Comparison of ENCODE assay signal across 28 mouse cellular contexts in the genomic region with DNA sequence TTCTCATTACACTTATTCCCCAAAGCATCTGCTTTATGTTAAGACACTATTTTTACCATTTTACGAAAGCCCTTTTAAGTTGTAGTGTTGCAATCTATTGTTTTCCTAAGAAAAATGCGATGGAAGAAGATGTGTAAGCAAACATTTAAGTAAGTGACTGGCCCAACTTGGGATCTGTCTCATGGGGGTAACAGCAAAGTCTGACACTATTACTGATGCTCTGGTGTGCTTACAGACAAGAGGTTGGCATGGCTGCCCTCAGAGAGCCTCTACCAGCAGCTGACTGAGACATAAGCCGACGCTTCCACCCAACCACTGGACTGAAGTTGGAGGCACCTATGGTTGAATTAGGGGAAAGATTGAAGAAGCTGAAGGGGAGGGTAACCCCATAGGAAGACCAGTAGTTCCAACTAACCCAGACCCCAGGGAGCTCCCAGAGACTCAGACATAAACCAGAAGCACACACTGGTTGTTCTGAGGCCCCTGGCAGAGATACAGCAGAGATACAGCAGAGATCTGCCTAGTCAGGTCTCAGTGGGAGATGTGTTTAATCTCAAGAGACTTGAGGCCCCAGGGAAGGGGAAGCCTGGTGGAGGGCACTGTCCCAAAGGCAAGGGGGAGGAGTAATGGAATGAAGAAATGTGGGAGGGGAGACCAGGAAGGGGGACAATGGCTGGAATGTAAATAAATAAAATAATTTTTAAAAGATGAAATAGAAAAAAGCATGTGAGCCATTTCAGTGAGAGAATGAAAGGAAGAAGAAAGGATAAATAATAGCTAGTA.
DNase-seq lines count a peak whose midpoint lies in the region; ATAC-seq and TF ChIP-seq lines count a peak whose summit lies in the region.
"Had no signal": no experiment of that assay in that cellular context is flagged by ENCODE, and none has a peak within 500 bp of the region (broad histone marks: within the 10 kb centered on the region; RNA-seq: fewer than 3 reads in every experiment).

No protein-coding gene starts in this region.

- no peaks in the 10 kb centered on the region for H3K27me3 ChIP-seq in intestine, embryonic 14.5 days (replicated peaks; ENCODE audit: control insufficient read depth, insufficient read depth, low read length)
- no peaks in the 10 kb centered on the region for H3K27me3 ChIP-seq in intestine, postnatal 0 days (replicated peaks; ENCODE audit: control insufficient read depth, insufficient read depth, low read length)
- H3K27me3 ChIP-seq in lung, embryonic 16.5 days (ENCODE audit: control insufficient read depth, insufficient read depth, low read depth, low read length): no peaks in the 10 kb centered on the region
- no peaks in the 10 kb centered on the region for H3K27me3 ChIP-seq in intestine, embryonic 16.5 days (replicated peaks; ENCODE audit: control insufficient read depth, insufficient read depth, low read length)
- no peaks in the 10 kb centered on the region for H3K27me3 ChIP-seq in stomach, postnatal 0 days (ENCODE audit: control insufficient read depth, insufficient read depth, low read length)
- H3K27me3 ChIP-seq: CH12.LX; embryonic facial prominence, embryonic 12.5 days; forebrain, embryonic 12.5 days; forebrain, embryonic 15.5 days; heart, embryonic 13.5 days; Patski had no signal

- no peak overlapping the region for H3K4me3 ChIP-seq in intestine, embryonic 14.5 days (ENCODE audit: low read depth, low read length)
- H3K4me3 ChIP-seq in intestine, postnatal 0 days (ENCODE audit: low read depth, low read length): no peak overlapping the region
- H3K4me3 ChIP-seq in lung, embryonic 16.5 days (ENCODE audit: low read length): no peak overlapping the region
- no peak overlapping the region for H3K4me3 ChIP-seq in intestine, embryonic 16.5 days (ENCODE audit: low read length)
- H3K4me3 ChIP-seq in stomach, postnatal 0 days (ENCODE audit: low read depth, low read length): no peak overlapping the region
- H3K4me3 ChIP-seq: embryonic facial prominence, embryonic 12.5 days; erythroblast, embryonic 14.5 days; forebrain, embryonic 12.5 days; forebrain, embryonic 15.5 days; heart, adult 2 months; heart, embryonic 10.5 days; heart, embryonic 13.5 days had no signal

- no peak overlapping the region for H3K9ac ChIP-seq in intestine, embryonic 14.5 days (ENCODE audit: low read length)
- no peak overlapping the region for H3K9ac ChIP-seq in intestine, postnatal 0 days (ENCODE audit: low read depth, low read length)
- no peak overlapping the region for H3K9ac ChIP-seq in lung, embryonic 16.5 days (ENCODE audit: low read length)
- H3K9ac ChIP-seq in intestine, embryonic 16.5 days (ENCODE audit: low read depth, low read length): no peak overlapping the region
- no peak overlapping the region for H3K9ac ChIP-seq in stomach, postnatal 0 days (ENCODE audit: low read length)
- H3K9ac ChIP-seq: embryonic facial prominence, embryonic 12.5 days; forebrain, embryonic 12.5 days; forebrain, embryonic 15.5 days; heart, embryonic 13.5 days; hindbrain, embryonic 14.5 days had no signal

- no peaks in the 10 kb centered on the region for H3K36me3 ChIP-seq in intestine, embryonic 14.5 days (ENCODE audit: control insufficient read depth, insufficient read depth, low read length)
- no peaks in the 10 kb centered on the region for H3K36me3 ChIP-seq in intestine, postnatal 0 days (ENCODE audit: control insufficient read depth, insufficient read depth)
- no peaks in the 10 kb centered on the region for H3K36me3 ChIP-seq in lung, embryonic 16.5 days (ENCODE audit: control insufficient read depth, insufficient read depth, low read length)
- H3K36me3 ChIP-seq in intestine, embryonic 16.5 days (ENCODE audit: control insufficient read depth, insufficient read depth, low read length): no peaks in the 10 kb centered on the region
- no peaks in the 10 kb centered on the region for H3K36me3 ChIP-seq in stomach, postnatal 0 days (ENCODE audit: control insufficient read depth, insufficient read depth, low read length)
- H3K36me3 ChIP-seq: embryonic facial prominence, embryonic 12.5 days; forebrain, embryonic 12.5 days; forebrain, embryonic 15.5 days; G1E; heart, embryonic 10.5 days; heart, embryonic 13.5 days had no signal

- no peak for TF ChIP-seq EP300 in stomach, postnatal 0 days (optimal IDR thresholded peaks at IDR 0.05)

- no peak overlapping the region for H3K4me2 ChIP-seq in intestine, embryonic 14.5 days (ENCODE audit: low read length)
- H3K4me2 ChIP-seq in intestine, postnatal 0 days (replicated peaks; ENCODE audit: low read depth): no peak overlapping the region
- H3K4me2 ChIP-seq in lung, embryonic 16.5 days (ENCODE audit: low read depth, low read length): no peak overlapping the region
- no peak overlapping the region for H3K4me2 ChIP-seq in intestine, embryonic 16.5 days (ENCODE audit: low read depth, low read length)
- no peak overlapping the region for H3K4me2 ChIP-seq in stomach, postnatal 0 days (replicated peaks; ENCODE audit: low read depth)
- H3K4me2 ChIP-seq: embryonic facial prominence, embryonic 12.5 days; forebrain, embryonic 12.5 days; forebrain, embryonic 15.5 days; heart, embryonic 13.5 days; hindbrain, embryonic 14.5 days had no signal

- TF ChIP-seq CTCF in intestine, postnatal 0 days (IDR thresholded peaks at IDR 0.05; ENCODE audit: low read depth): no peak
- TF ChIP-seq CTCF in stomach, postnatal 0 days (IDR thresholded peaks at IDR 0.05; ENCODE audit: low read depth): no peak

- H3K9me3 ChIP-seq in intestine, embryonic 14.5 days (ENCODE audit: control insufficient read depth, low read length): no peaks in the 10 kb centered on the region
- no peaks in the 10 kb centered on the region for H3K9me3 ChIP-seq in intestine, postnatal 0 days (ENCODE audit: control insufficient read depth)
- H3K9me3 ChIP-seq in lung, embryonic 16.5 days (ENCODE audit: control insufficient read depth, low read length): no peaks in the 10 kb centered on the region
- H3K9me3 ChIP-seq in intestine, embryonic 16.5 days (ENCODE audit: control insufficient read depth, low read length): no peaks in the 10 kb centered on the region
- no peaks in the 10 kb centered on the region for H3K9me3 ChIP-seq in stomach, postnatal 0 days (ENCODE audit: control insufficient read depth, low read length)
- H3K9me3 ChIP-seq: embryonic facial prominence, embryonic 12.5 days; forebrain, embryonic 12.5 days; forebrain, embryonic 15.5 days; heart, embryonic 10.5 days; heart, embryonic 13.5 days had no signal

- 64% methylated on average over 4 of the region's 4 CpGs for WGBS in intestine, embryonic 14.5 days
- WGBS in intestine, postnatal 0 days: 71% methylated on average over 4 of the region's 4 CpGs
- WGBS in lung, embryonic 16.5 days: 64% methylated on average over 4 of the region's 4 CpGs
- WGBS in intestine, embryonic 16.5 days: 69% methylated on average over 4 of the region's 4 CpGs
- WGBS in stomach, postnatal 0 days: 60% methylated on average over 4 of the region's 4 CpGs

- peak; percentile 50 for DNase-seq in intestine, embryonic 14.5 days (ENCODE audit: low spot score)
- no peak for DNase-seq in lung, postnatal 36 days
- no peak for DNase-seq in stomach, postnatal 0 days (ENCODE audit: low spot score)
- DNase-seq in left cerebral cortex, adult 9 months (ENCODE audit: low spot score in 2 of 2): no peak
- DNase-seq: adrenal gland, postnatal 10 days; adrenal gland, postnatal 36 days; B cell, adult 2 months; cerebellum, adult 18-20 months; cerebellum, adult 9-10 months; cerebellum, postnatal 14 days; gastrocnemius, postnatal 10 days; gastrocnemius, postnatal 36 days; heart, adult 2 months; heart, postnatal 14 days; heart, postnatal 4 days had no signal

- H3K4me1 ChIP-seq in intestine, embryonic 14.5 days (replicated peaks; ENCODE audit: control insufficient read depth, insufficient read depth, low read length): no peaks in the 10 kb centered on the region
- H3K4me1 ChIP-seq in intestine, postnatal 0 days (replicated peaks; ENCODE audit: control insufficient read depth, insufficient read depth, low read length): no peaks in the 10 kb centered on the region
- no peaks in the 10 kb centered on the region for H3K4me1 ChIP-seq in lung, embryonic 16.5 days (replicated peaks; ENCODE audit: control insufficient read depth, insufficient read depth, low read length)
- H3K4me1 ChIP-seq in intestine, embryonic 16.5 days (ENCODE audit: control insufficient read depth, insufficient read depth, low read length): no peaks in the 10 kb centered on the region
- no peaks in the 10 kb centered on the region for H3K4me1 ChIP-seq in stomach, postnatal 0 days (replicated peaks; ENCODE audit: control insufficient read depth, insufficient read depth)
- H3K4me1 ChIP-seq: embryonic facial prominence, embryonic 12.5 days; forebrain, embryonic 12.5 days; forebrain, embryonic 15.5 days; heart, embryonic 10.5 days; heart, embryonic 13.5 days had no signal

- H3K27ac ChIP-seq in intestine, embryonic 14.5 days (ENCODE audit: low read depth): peak overlapping the region; percentile 33; the same call in 1 of the 2 replicates
- H3K27ac ChIP-seq in intestine, postnatal 0 days (ENCODE audit: low read depth, low read length): no peak overlapping the region
- H3K27ac ChIP-seq in lung, embryonic 16.5 days (ENCODE audit: low read length): peak overlapping the region; percentile 39
- peak overlapping the region; percentile 66 for H3K27ac ChIP-seq in intestine, embryonic 16.5 days (ENCODE audit: low read length)
- 0 out of 2 replicates have a peak overlapping the region, but pooled peaks have one; percentile 10 for H3K27ac ChIP-seq in stomach, postnatal 0 days (replicated peaks)
- H3K27ac ChIP-seq: embryonic facial prominence, embryonic 12.5 days; forebrain, embryonic 12.5 days; forebrain, embryonic 15.5 days; heart, adult 2 months; heart, embryonic 10.5 days; heart, embryonic 13.5 days; hindbrain, embryonic 14.5 days had no signal

- ATAC-seq in intestine, embryonic 14.5 days (replicated peaks; ENCODE audit: low FRiP score, low TSS enrichment, low read depth): no peak
- no peak for ATAC-seq in intestine, postnatal 0 days
- peak; percentile 79 for ATAC-seq in lung, embryonic 16.5 days (ENCODE audit: low read depth)
- ATAC-seq in intestine, embryonic 16.5 days: peak; percentile 66
- no peak for ATAC-seq in stomach, postnatal 0 days (ENCODE audit: low FRiP score, low TSS enrichment)
- ATAC-seq: forebrain, embryonic 15.5 days; Patski had no signal

Comparison
In these comparisons a context has a peak if more than half of its experiments do, and no peak if none do; other contexts are left out.
1. ATAC-seq: peak in lung, embryonic 16.5 days (single experiment) and intestine, embryonic 16.5 days (single experiment); none in intestine, embryonic 14.5 days (single experiment), intestine, postnatal 0 days (single experiment) and stomach, postnatal 0 days (single experiment).